Mouse (Mus musculus): ENCODE results near the gene Socs7.
A peak's percentile ranks its signal among the peaks of the same experiment; 100 is the strongest.

The Socs7 gene

GRCm38 (mm10) chr11:97343619-97344018 lies 18.7 kb upstream of the Socs7 start:
- DNase-seq, result no peak

DNA sequence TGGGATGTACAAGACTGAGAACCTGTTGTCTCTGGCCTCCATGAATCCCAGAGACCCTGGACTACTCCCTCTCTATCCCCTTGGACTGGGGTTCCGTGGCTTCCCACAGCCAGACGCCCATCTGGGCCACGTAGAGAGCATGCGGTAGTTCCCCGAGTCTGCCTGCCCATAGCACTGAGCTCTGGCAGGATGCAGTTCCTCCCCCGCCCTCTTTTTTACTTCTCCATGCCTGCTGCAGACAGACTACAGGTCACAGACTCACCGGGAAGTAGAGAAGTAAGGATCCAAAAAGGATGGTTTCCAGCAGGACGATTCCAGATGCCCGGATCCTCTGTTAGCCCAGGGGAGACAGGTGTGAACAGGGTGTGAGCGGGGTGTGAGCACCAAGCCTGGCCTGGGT lies 16.9 kb upstream of the Socs7 start:
- no peak for DNase-seq

- DNase-seq, result peak; percentile 80 to 89
Observed at GRCm38 (mm10) chr11:97346383-97346782, 16.0 kb upstream of the Socs7 start.

GRCm38 (mm10) chr11:97347291-97347690 lies 15.1 kb upstream of the Socs7 start:
- DNase-seq, result no peak

DNA sequence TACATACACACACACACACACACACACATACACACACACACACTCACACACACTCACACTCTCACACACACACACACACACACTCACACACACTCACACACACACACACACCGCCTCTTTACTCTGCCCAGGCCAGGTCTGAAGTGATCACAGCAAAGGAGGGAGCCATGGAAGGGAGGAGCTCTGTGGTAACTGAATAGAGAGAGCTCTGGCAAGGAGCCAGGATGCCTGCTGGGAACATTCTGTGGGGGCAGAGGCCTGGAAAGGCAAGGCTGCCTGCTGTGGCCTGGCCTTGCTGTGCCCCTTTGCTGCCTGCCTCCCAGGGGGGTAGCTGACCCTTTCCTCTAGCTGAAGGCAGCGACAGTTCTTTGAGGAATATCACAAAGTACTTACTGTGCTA lies 12.3 kb upstream of the Socs7 start:
- DNase-seq, result peak; percentile 87 to 89

GRCm38 (mm10) chr11:97352027-97352684 lies 10.2 kb upstream of the Socs7 start, which contains the start of gene Gpr179:
Gene Gpr179 (minus strand): TSS chr11:97352077.
- DNase-seq, result peak; percentile 43 to 55

DNA sequence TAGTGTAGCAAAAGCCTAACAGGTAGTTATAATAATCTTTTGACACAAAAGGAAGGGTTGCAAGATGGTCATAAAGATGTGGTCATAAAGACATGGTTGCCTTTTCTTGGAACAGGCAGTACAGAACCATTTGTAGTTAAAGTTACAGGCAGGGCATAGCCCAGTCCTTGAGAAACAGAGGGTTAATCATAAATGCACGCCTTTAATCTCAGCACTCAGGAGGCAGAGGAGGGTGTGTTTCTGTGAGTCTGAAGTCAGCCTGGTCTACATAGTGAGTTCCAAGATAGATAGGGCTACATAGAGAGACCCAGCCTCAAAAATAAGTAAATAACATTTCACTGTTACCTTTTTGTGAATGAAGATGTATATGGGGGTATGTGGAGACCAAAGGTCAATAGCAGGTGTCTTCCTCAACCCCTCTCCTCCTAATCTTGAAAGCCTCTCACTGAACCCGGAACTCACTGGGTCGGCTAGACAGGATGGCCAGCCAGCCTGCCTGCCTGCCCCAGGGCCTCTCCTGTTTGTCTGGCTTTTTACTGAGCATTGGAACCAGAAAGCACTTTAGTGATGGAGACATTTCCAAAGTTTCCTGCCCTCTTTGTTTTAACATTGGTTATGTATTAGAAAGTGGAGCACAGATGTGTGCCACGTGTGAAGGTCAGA lies 9.3 kb upstream of the Socs7 start:
- DNase-seq, result no peak

DNA sequence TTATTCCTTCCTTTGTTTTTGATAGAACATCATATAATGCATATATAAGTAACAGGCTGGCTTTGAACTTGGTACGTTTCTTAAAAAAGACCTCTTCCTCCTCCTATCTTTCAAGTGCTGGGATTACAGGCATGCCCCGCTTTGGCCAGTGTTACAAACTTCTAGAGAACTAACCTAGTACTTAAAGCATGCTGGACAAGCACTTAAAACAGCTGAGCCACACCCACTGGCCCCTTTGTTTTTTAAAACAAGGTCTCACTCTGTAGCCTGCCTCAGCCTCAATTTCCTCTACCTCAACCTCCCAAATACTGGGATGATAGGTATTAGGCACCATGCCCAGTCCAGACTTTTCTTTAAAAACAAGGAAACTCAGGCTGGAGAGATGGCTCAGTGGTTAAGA lies 7.7 kb upstream of the Socs7 start:
- no peak for DNase-seq

DNA sequence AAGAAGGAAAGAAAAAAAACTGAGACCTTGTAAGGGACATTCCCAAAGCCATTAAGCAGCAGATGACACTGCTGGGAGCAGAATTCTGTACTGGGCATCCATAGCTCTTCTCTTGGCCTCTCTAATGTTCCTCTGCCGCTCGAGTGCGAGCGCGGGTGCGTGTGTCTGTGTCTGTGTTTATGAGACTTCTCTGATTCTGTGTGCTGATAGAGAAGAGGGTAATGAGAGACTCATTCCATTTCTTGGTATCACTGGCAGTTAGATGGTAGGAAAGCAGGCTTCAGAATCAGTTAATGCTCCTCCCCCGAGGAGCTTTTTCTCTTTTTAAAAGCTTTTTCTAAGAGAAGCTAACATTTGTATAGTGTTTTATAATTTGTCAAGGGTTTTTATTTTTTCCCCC lies 7.1 kb upstream of the Socs7 start:
- no peak for DNase-seq

- peak; percentile 86 to 88 for DNase-seq
Observed at GRCm38 (mm10) chr11:97357663-97358062, 4.7 kb upstream of the Socs7 start.

- peak in 1 of 2 experiments; percentile 70 for DNase-seq
Observed at GRCm38 (mm10) chr11:97362649-97362942, 245 bp downstream of the Socs7 start.

DNA sequence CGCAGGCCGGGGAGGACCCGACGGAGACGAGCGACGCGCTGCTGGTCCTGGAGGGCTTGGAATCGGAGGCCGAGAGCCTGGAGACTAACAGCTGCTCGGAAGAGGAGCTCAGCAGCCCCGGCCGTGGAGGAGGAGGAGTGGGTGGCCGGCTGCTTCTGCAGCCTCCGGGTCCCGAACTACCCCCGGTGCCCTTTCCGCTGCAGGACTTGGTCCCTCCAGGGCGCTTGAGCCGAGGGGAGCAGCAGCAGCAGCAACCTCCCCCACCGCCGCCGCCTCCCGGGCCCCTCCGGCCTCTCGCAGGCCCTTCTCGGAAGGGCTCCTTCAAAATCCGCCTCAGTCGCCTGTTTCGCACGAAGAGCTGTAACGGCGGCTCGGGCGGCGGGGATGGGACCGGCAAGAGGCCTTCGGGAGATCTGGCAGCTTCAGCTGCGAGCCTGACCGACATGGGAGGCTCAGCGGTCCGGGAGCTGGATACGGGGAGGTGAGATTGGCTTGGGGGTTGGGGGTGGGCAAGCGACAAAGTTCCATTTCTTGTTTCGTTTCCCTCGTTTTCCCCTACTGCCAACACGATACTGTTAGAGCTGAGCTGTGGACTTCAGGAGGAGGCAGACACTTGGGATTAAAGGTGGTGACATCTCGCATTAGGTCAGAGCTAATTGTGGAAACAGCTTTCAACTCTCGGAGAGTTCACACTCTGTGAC lies 742 bp downstream of the Socs7 start:
- DNase-seq, result peak; percentile 56 to 72

- DNase-seq, result no peak
Observed at GRCm38 (mm10) chr11:97363644-97363995, 1.3 kb downstream of the Socs7 start.

GRCm38 (mm10) chr11:97365556-97365955 lies 3.2 kb downstream of the Socs7 start:
- DNase-seq, result no peak

DNA sequence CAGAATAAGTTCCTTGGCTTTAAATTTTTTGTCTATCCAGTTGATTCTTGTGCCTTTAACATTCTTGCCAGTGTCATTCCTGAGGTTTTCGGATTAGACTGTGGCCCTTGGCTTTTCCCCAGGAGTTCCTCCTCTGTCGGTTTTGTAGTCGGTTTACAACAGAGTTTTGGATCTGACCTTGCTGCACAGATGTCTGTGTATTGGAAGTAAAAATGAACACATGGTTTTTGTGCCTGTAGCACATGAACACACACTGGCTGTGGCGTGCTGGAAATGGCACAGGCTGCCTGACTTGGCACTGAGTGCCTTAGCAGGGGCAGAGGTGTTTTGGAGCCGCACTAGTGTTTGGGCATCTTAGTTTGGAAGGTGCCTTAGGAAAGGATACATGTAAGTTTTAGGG lies 6.2 kb downstream of the Socs7 start:
- peak; percentile 73 to 84 for DNase-seq

- peak; percentile 94 to 95 for DNase-seq
Observed at GRCm38 (mm10) chr11:97370329-97371091, 8.2 kb downstream of the Socs7 start.

DNA sequence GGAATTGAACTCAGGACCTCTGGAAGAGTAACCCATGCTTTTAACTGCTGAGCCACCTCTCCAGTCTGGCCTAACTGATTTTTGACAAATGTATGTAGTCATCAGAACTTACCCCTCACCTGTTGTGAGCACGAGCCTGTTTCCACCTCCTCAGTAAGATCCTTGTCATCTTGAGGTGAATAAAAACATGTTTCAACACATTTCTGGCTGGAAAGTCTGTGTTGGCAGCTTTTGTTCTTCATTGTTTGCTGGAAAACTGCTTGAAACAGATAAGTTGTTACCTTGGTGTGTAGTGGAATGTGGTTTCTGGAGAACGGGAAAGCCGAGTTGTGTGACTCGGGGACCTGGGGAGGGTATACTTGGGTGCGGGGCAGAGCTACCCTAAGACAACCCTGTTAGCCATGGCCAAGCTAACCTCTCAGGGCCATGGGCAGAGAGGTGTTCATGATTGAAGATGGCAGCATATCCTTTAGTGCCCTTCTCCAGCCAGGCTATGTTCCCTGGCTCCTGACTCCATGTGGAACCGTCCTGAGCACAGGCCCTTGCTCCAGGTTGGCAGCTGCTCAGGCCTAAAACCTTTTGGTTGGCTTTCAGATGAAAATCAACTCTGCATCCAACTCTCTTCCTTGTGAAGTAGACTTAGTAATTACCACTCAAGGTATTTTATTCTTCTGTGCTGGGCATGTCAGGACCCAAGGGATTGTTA lies 10.0 kb downstream of the Socs7 start:
- DNase-seq, result peak; percentile 55 to 68

GRCm38 (mm10) chr11:97373402-97373801 lies 11.1 kb downstream of the Socs7 start:
- no peak for DNase-seq

DNA sequence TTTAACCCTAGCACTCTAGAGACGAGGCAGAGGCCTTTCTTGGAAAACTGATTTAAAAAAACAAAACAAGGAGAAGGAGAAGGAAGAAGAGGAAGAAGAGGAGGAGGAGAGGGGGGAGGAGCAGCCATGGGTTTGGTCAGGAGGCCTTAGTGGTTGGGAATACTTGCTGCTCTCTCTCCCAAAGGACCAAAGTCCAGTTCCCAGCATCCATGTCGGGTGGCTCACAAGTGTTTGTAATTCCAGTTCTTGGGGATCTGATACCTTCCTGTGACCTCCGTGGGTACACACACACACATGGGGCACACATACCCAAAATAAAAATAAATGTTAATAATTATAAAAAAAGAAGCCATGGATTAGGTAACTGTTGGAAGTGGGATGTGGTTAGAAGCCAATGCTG lies 17.7 kb downstream of the Socs7 start:
- DNase-seq, result no peak

DNA sequence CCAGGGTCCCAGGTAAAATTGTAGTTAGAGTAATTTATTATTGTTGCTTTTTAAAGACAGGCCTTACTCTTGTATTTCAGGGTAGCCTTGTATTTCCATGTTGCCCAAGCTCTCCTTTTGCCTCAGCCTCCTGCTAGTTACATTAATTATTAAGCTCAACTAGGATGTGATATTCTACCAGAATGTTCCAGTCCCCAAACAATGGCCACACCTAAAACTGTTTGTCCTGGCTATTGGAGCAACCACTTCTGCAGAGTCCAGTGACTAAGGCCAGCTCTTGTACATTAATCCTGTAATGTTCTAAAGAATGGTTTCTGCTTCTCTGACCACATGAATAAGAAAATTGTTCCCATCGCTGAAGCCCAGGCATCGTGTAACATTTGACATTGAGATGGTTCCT lies 20.7 kb downstream of the Socs7 start:
- no peak for DNase-seq

- no peak for DNase-seq
Observed at GRCm38 (mm10) chr11:97383764-97384163, 21.4 kb downstream of the Socs7 start.

- DNase-seq, result no peak
Observed at GRCm38 (mm10) chr11:97387811-97388210, 25.5 kb downstream of the Socs7 start.

DNA sequence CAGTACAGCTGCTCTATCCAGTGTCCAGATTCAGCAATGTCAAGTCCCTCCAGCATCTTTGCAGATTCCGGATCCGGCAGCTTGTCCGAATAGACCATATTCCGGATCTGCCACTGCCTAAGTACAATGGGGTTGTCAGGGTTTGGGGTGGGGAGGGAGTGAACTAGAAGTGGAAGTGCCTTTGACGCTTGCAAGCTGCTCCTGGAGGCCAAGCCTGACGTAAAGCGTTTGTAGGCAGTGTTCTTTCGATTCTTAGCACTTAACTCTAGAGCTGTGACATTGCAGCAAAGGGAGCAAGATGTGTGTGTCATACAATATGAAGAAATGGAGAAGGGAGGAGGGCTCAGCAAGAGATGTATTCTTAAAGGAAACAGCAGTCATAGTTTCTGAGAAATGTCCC lies 26.8 kb downstream of the Socs7 start:
- no peak for DNase-seq

Data from cerebellum, postnatal 10 days (tissue).